Mouse (Mus musculus): ENCODE data around the gene Lmo7. TPM values are rescaled to one million over a fixed set of nuclear protein-coding genes. Genes with fewer than 3 reads are reported as not detected.

The Lmo7 gene
- polyA plus RNA-seq, 2 experiments = 2.2 to 2.4 TPM

- 62% methylated on average over 7 of the region's 7 CpGs for WGBS (ENCODE audit: insufficient replicate concordance)
- ATAC-seq (ENCODE audit: insufficient read depth) (no peak), DNase-seq (ENCODE audit: low read depth in 3 of 3, low spot score in 3 of 3) (no peak)
- Histone ChIP-seq H3K4me2 (ENCODE audit: low read depth) (no peak overlapping the region), H3K36me3 (replicated peaks; ENCODE audit: control insufficient read depth, insufficient read depth, low read depth) (no peaks in the 10 kb centered on the region), H3K9ac (replicated peaks) (no peak overlapping the region), H3K27me3 (ENCODE audit: control insufficient read depth, insufficient read depth, low read length) (no peaks in the 10 kb centered on the region), H3K4me1 (replicated peaks; ENCODE audit: control insufficient read depth in 2 of 2, insufficient read depth in 2 of 2, low read length in 1 of 2) (peaks cover 20 to 29% of the 10 kb centered on the region in 2 experiments), H3K4me3 (ENCODE audit: insufficient read depth in 1 of 2, low read depth in 2 of 2, low read length in 2 of 2) (no peak overlapping the region), H3K9me3 (ENCODE audit: control insufficient read depth, low read length) (no peaks in the 10 kb centered on the region), H3K27ac (no peak overlapping the region)
- no peak for TF ChIP-seq EP300 (IDR thresholded peaks at IDR 0.05; ENCODE audit: low read depth)
- TF ChIP-seq CTCF (IDR thresholded peaks at IDR 0.05; ENCODE audit: low read depth) = no peak
Observed at GRCm38 (mm10) chr14:101844467-101844866, 114.7 kb downstream of the Lmo7 start.

GRCm38 (mm10) chr14:101846097-101846882 lies 116.5 kb downstream of the Lmo7 start:
- Histone ChIP-seq H3K9ac (replicated peaks) (no peak overlapping the region), H3K9me3 (ENCODE audit: control insufficient read depth, low read length) (no peaks in the 10 kb centered on the region), H3K4me1 (replicated peaks; ENCODE audit: control insufficient read depth in 2 of 2, insufficient read depth in 2 of 2, low read length in 1 of 2) (peaks cover 20 to 29% of the 10 kb centered on the region in 2 experiments), H3K27ac (peak overlapping the region; percentile 65), H3K36me3 (replicated peaks; ENCODE audit: control insufficient read depth, insufficient read depth, low read depth) (no peaks in the 10 kb centered on the region), H3K4me2 (ENCODE audit: low read depth) (peak overlapping the region; percentile 41), H3K27me3 (ENCODE audit: control insufficient read depth, insufficient read depth, low read length) (no peaks in the 10 kb centered on the region), H3K4me3 (ENCODE audit: insufficient read depth in 1 of 2, low read depth in 2 of 2, low read length in 2 of 2) (no peak overlapping the region; a peak in 1 of 4 replicates)
- TF ChIP-seq EP300 (IDR thresholded peaks at IDR 0.05; ENCODE audit: low read depth) = peak; percentile 61
- TF ChIP-seq CTCF (IDR thresholded peaks at IDR 0.05; ENCODE audit: low read depth) = no peak
- peak in 2 of 3 experiments; percentile 25 to 39 for DNase-seq (ENCODE audit: low read depth in 3 of 3, low spot score in 3 of 3)
- peak; percentile 89 for ATAC-seq (ENCODE audit: insufficient read depth)
- 29% methylated on average over 8 of the region's 8 CpGs for WGBS (ENCODE audit: insufficient replicate concordance)

- 34% methylated on average over 7 of the region's 7 CpGs for WGBS (ENCODE audit: insufficient replicate concordance)
- DNase-seq (ENCODE audit: low read depth in 3 of 3, low spot score in 3 of 3) = peak in 1 of 3 experiments; percentile 36
Observed at GRCm38 (mm10) chr14:101847520-101847919, 117.8 kb downstream of the Lmo7 start.

GRCm38 (mm10) chr14:101852584-101853195 lies 122.9 kb downstream of the Lmo7 start:
- no peak overlapping the region for H3K9ac ChIP-seq (replicated peaks)
- no peak overlapping the region for H3K27ac ChIP-seq
- WGBS (ENCODE audit: insufficient replicate concordance) = 66% methylated on average over 6 of the region's 6 CpGs
- H3K9me3 ChIP-seq (ENCODE audit: control insufficient read depth, low read length) = no peaks in the 10 kb centered on the region
- H3K27me3 ChIP-seq (ENCODE audit: control insufficient read depth, insufficient read depth, low read length) = no peaks in the 10 kb centered on the region
- no peaks in the 10 kb centered on the region for H3K36me3 ChIP-seq (replicated peaks; ENCODE audit: control insufficient read depth, insufficient read depth, low read depth)
- H3K4me3 ChIP-seq (ENCODE audit: insufficient read depth in 1 of 2, low read depth in 2 of 2, low read length in 2 of 2) = no peak overlapping the region
- H3K4me2 ChIP-seq (ENCODE audit: low read depth) = no peak overlapping the region
- DNase-seq (ENCODE audit: low read depth in 3 of 3, low spot score in 3 of 3) (no peak), ATAC-seq (ENCODE audit: insufficient read depth) (no peak)
- TF ChIP-seq CTCF (IDR thresholded peaks at IDR 0.05; ENCODE audit: low read depth) = no peak
- no peak for TF ChIP-seq EP300 (IDR thresholded peaks at IDR 0.05; ENCODE audit: low read depth)
- H3K4me1 ChIP-seq (replicated peaks; ENCODE audit: control insufficient read depth in 2 of 2, insufficient read depth in 2 of 2, low read length in 1 of 2) = peaks cover 7 to 10% of the 10 kb centered on the region in 2 experiments

More at GRCm38 (mm10) chr14:101847520-101847919, 117.8 kb downstream of the Lmo7 start:
- Histone ChIP-seq H3K9ac (replicated peaks) (no peak overlapping the region), H3K36me3 (replicated peaks; ENCODE audit: control insufficient read depth, insufficient read depth, low read depth) (no peaks in the 10 kb centered on the region), H3K4me1 (replicated peaks; ENCODE audit: control insufficient read depth in 2 of 2, insufficient read depth in 2 of 2, low read length in 1 of 2) (peaks cover 20 to 29% of the 10 kb centered on the region in 2 experiments), H3K4me2 (ENCODE audit: low read depth) (peak overlapping the region; percentile 32), H3K9me3 (ENCODE audit: control insufficient read depth, low read length) (no peaks in the 10 kb centered on the region), H3K27me3 (ENCODE audit: control insufficient read depth, insufficient read depth, low read length) (no peaks in the 10 kb centered on the region), H3K27ac (peak overlapping the region; percentile 9; the same call in 1 of the 2 replicates), H3K4me3 (ENCODE audit: insufficient read depth in 1 of 2, low read depth in 2 of 2, low read length in 2 of 2) (no peak overlapping the region)
- peak; percentile 71 for ATAC-seq (ENCODE audit: insufficient read depth)
- TF ChIP-seq CTCF (IDR thresholded peaks at IDR 0.05; ENCODE audit: low read depth) (no peak), EP300 (IDR thresholded peaks at IDR 0.05; ENCODE audit: low read depth) (no peak)

GRCm38 (mm10) chr14:101853207-101853606 lies 123.5 kb downstream of the Lmo7 start:
- H3K36me3 ChIP-seq (replicated peaks; ENCODE audit: control insufficient read depth, insufficient read depth, low read depth) = no peaks in the 10 kb centered on the region
- peaks cover 2 to 6% of the 10 kb centered on the region in 2 experiments for H3K4me1 ChIP-seq (replicated peaks; ENCODE audit: control insufficient read depth in 2 of 2, insufficient read depth in 2 of 2, low read length in 1 of 2)
- DNase-seq (ENCODE audit: low read depth in 3 of 3, low spot score in 3 of 3) (no peak), ATAC-seq (ENCODE audit: insufficient read depth) (no peak)
- H3K9me3 ChIP-seq (ENCODE audit: control insufficient read depth, low read length) = no peaks in the 10 kb centered on the region
- no peak overlapping the region for H3K4me2 ChIP-seq (ENCODE audit: low read depth)
- no peak overlapping the region for H3K27ac ChIP-seq
- no peak overlapping the region for H3K9ac ChIP-seq (replicated peaks)
- 64% methylated on average over 1 of the region's 1 CpGs for WGBS (ENCODE audit: insufficient replicate concordance)
- no peak overlapping the region for H3K4me3 ChIP-seq (ENCODE audit: insufficient read depth in 1 of 2, low read depth in 2 of 2, low read length in 2 of 2)
- TF ChIP-seq EP300 (IDR thresholded peaks at IDR 0.05; ENCODE audit: low read depth) = no peak
- TF ChIP-seq CTCF (IDR thresholded peaks at IDR 0.05; ENCODE audit: low read depth) = no peak
- no peaks in the 10 kb centered on the region for H3K27me3 ChIP-seq (ENCODE audit: control insufficient read depth, insufficient read depth, low read length)
